In genomic region chr10:117673913-117674312, GRCm38 (mm10) we compare ENCODE assay signal across 34 mouse cellular contexts.
"Had no signal": no experiment of that assay in that cellular context is flagged by ENCODE, and none has a peak within 500 bp of the region (broad histone marks: within the 10 kb centered on the region; RNA-seq: fewer than 3 reads in every experiment).

No protein-coding gene starts in this region.

- DNase-seq: heart, postnatal 10 days; heart, postnatal 14 days; heart, postnatal 36 days; heart, postnatal 4 days; kidney, adult 11 months; kidney, adult 18-20 months; kidney, adult 2 months; kidney, adult 8-10 months; kidney, adult 9 months; kidney, postnatal 10 days; kidney, postnatal 14 days; kidney, postnatal 25 days; kidney, postnatal 36 days; kidney, postnatal 4 days; layer of hippocampus, adult 9-11 months; layer of hippocampus, postnatal 36 days had no signal

- H3K36me3 ChIP-seq: heart, embryonic 10.5 days; heart, embryonic 12.5 days; heart, embryonic 13.5 days; heart, embryonic 15.5 days; hindbrain, embryonic 10.5 days; hindbrain, embryonic 12.5 days; hindbrain, embryonic 13.5 days; hindbrain, embryonic 15.5 days; intestine, embryonic 15.5 days had no signal

- H3K9ac ChIP-seq: heart, embryonic 12.5 days; heart, embryonic 13.5 days; heart, embryonic 15.5 days; hindbrain, embryonic 12.5 days; hindbrain, embryonic 13.5 days; hindbrain, embryonic 14.5 days; hindbrain, embryonic 15.5 days; intestine, embryonic 15.5 days; kidney, embryonic 15.5 days had no signal

- ATAC-seq: hindbrain, embryonic 16.5 days; hindbrain, postnatal 0 days; inflammation-experienced regulatory T-cells, adult 6 months; intestine, embryonic 15.5 days; intestine, embryonic 16.5 days; intestine, postnatal 0 days had no signal

- H3K4me3 ChIP-seq: heart, embryonic 10.5 days; heart, embryonic 12.5 days; heart, embryonic 13.5 days; heart, embryonic 15.5 days; hindbrain, embryonic 10.5 days; hindbrain, embryonic 12.5 days; hindbrain, embryonic 13.5 days; hindbrain, embryonic 15.5 days; intestine, embryonic 15.5 days; kidney, embryonic 15.5 days had no signal

- H3K9me3 ChIP-seq: heart, embryonic 10.5 days; heart, embryonic 12.5 days; heart, embryonic 13.5 days; heart, embryonic 15.5 days; hindbrain, embryonic 10.5 days; hindbrain, embryonic 12.5 days; hindbrain, embryonic 13.5 days; hindbrain, embryonic 15.5 days; intestine, embryonic 15.5 days; kidney, embryonic 15.5 days had no signal

- H3K27ac ChIP-seq: heart, embryonic 10.5 days; heart, embryonic 13.5 days; heart, embryonic 15.5 days; hindbrain, embryonic 10.5 days; hindbrain, embryonic 12.5 days; hindbrain, embryonic 13.5 days; hindbrain, embryonic 14.5 days; hindbrain, embryonic 15.5 days; hindbrain, postnatal 0 days; intestine, embryonic 15.5 days; kidney, embryonic 15.5 days; kidney, postnatal 0 days had no signal

- H3K4me2 ChIP-seq: heart, embryonic 11.5 days; heart, embryonic 12.5 days; heart, embryonic 13.5 days; heart, embryonic 15.5 days; hindbrain, embryonic 12.5 days; hindbrain, embryonic 13.5 days; hindbrain, embryonic 14.5 days; hindbrain, embryonic 15.5 days; intestine, embryonic 15.5 days; kidney, embryonic 15.5 days had no signal

- H3K27me3 ChIP-seq: heart, embryonic 15.5 days; hindbrain, embryonic 12.5 days; hindbrain, embryonic 15.5 days; intestine, embryonic 15.5 days; kidney, embryonic 15.5 days had no signal
